Mouse (Mus musculus) midbrain, postnatal 0 days (tissue): ENCODE results near the gene Rbm20. TPM values are rescaled to one million over a fixed set of nuclear protein-coding genes. Genes with fewer than 3 reads are reported as not detected.

ENCODE experiments used
- ATAC-seq: fragments of 200-750 bp; cut with Nextera tagmentation; 2 replicates; pipeline ENCODE4 v1.8.0; 2017; ENCODE audit warnings: moderate number of reproducible peaks, mild to moderate bottlenecking, moderate TSS enrichment, moderate library complexity; ENCODE audit not compliant: low FRiP score
- DNase-seq: peaks from one replicate; pipeline ENCODE4 v3.0.0-alpha.2; 2015; ENCODE audit warnings: low spot score
- H3K27ac ChIP-seq: fragments of 300-500 bp; sonication (generic); 2 replicates; pipeline ENCODE4 v1.5.1; 2014; ENCODE audit warnings: low read depth, mild to moderate bottlenecking, low read length, mixed read lengths
- H3K27me3 ChIP-seq: fragments of 300-500 bp; sonication (generic); 2 replicates; pipeline ENCODE4 v1.6.1; 2014; ENCODE audit warnings: low read length, control low read depth, mixed read lengths; ENCODE audit not compliant: insufficient read depth
- H3K36me3 ChIP-seq: fragments of 300-500 bp; sonication (generic); 2 replicates; pipeline ENCODE4 v1.6.1; 2014; ENCODE audit warnings: low read length, control low read depth, mixed read lengths; ENCODE audit not compliant: insufficient read depth
- H3K4me1 ChIP-seq: fragments of 300-500 bp; sonication (generic); 2 replicates; pipeline ENCODE4 v1.6.1; 2014; ENCODE audit warnings: mild to moderate bottlenecking, control low read depth, antibody characterized with exemption, low read length, mixed read lengths; ENCODE audit not compliant: insufficient read depth
- H3K4me2 ChIP-seq: fragments of 300-500 bp; sonication (generic); 2 replicates; pipeline ENCODE4 v1.6.1; 2014; ENCODE audit warnings: low read depth, mild to moderate bottlenecking, low read length, mixed read lengths; ENCODE audit not compliant: poor library complexity, severe bottlenecking
- H3K4me3 ChIP-seq: fragments of 300-500 bp; sonication (generic); 2 replicates; pipeline ENCODE4 v1.5.1; 2014; ENCODE audit warnings: low read depth, mild to moderate bottlenecking, low read length, moderate library complexity
- H3K9ac ChIP-seq: fragments of 300-500 bp; sonication (generic); replicated peaks from 2 replicates; pipeline ENCODE4 v1.6.1; 2014; ENCODE audit warnings: mild to moderate bottlenecking, low read length, moderate library complexity, mixed read lengths; ENCODE audit not compliant: poor library complexity, severe bottlenecking
- H3K9me3 ChIP-seq: fragments of 300-500 bp; sonication (generic); 2 replicates; pipeline ENCODE4 v1.6.1; 2016; ENCODE audit warnings: low read length, control low read depth
- CTCF ChIP-seq: IDR thresholded peaks from 2 replicates; pipeline ENCODE4 v1.5.1; 2016; ENCODE audit warnings: antibody characterized with exemption, mild to moderate bottlenecking
- WGBS: fragments of 180-500 bp; shearing (Covaris S2); extraction: QIAGEN DNeasy Blood & Tissue Kit; methylation state at CpG from one replicate; pipeline ENCODE4 v1.1.7; 2014; 5-methylcytosine and 5-hydroxymethylcytosine counted together
- polyA plus RNA-seq: library from polyadenylated mRNA; unstranded; fragments of >200 nt; fragmentation: Nextera tagmentation; extraction: Ambion mirVana; gene quantifications from 2 replicates; pipeline ENCODE4 v1.2.1, GENCODE M21; 2015
- total RNA-seq: library from RNA; depleted of rRNA; stranded (reverse); fragments of >200 nt; gene quantifications from 2 replicates; pipeline ENCODE4 v1.2.3, GENCODE M21; 2014

Gene Rbm20
- total and polyA plus RNA-seq, 2 experiments from 2014 or later: 0.75 to 2.0 TPM

GRCm38 (mm10) chr19:53727886-53728669, 51.0 kb downstream of the Rbm20 start:
- DNase-seq (no peak), ATAC-seq (no peak)
- Histone ChIP-seq H3K4me2 (no peak overlapping the region), H3K4me3 (no peak overlapping the region), H3K9ac (no peak overlapping the region), H3K9me3 (no peaks in the 10 kb centered on the region), H3K4me1 (no peaks in the 10 kb centered on the region), H3K27me3 (no peaks in the 10 kb centered on the region), H3K36me3 (no peaks in the 10 kb centered on the region), H3K27ac (no peak overlapping the region)
- WGBS: 83% methylated on average over 9 of the region's 9 CpGs
- TF ChIP-seq CTCF: peak; percentile 54

- ATAC-seq (no peak), DNase-seq (no peak)
- 74% methylated on average over 10 of the region's 10 CpGs for WGBS
- Histone ChIP-seq H3K27ac (no peak overlapping the region), H3K9me3 (no peaks in the 10 kb centered on the region), H3K27me3 (no peaks in the 10 kb centered on the region), H3K36me3 (no peaks in the 10 kb centered on the region), H3K4me3 (no peak overlapping the region), H3K4me1 (no peaks in the 10 kb centered on the region), H3K4me2 (no peak overlapping the region), H3K9ac (no peak overlapping the region)
- TF ChIP-seq CTCF: no peak
These were observed 52.8 kb downstream of the Rbm20 start for GRCm38 (mm10) chr19:53729919-53730318.

- H3K4me2 ChIP-seq: no peak overlapping the region
- no peak for TF ChIP-seq CTCF
- H3K9me3 ChIP-seq: no peaks in the 10 kb centered on the region
- WGBS: 53% methylated on average over 8 of the region's 8 CpGs
- H3K4me1 ChIP-seq: no peaks in the 10 kb centered on the region
- ATAC-seq (no peak), DNase-seq (no peak)
- no peaks in the 10 kb centered on the region for H3K27me3 ChIP-seq
- no peak overlapping the region for H3K9ac ChIP-seq
- H3K4me3 ChIP-seq: no peak overlapping the region
- no peaks in the 10 kb centered on the region for H3K36me3 ChIP-seq
- no peak overlapping the region for H3K27ac ChIP-seq
These were observed 54.7 kb downstream of the Rbm20 start for GRCm38 (mm10) chr19:53731761-53732201.

GRCm38 (mm10) chr19:53734845-53735244, 57.7 kb downstream of the Rbm20 start:
- peak; percentile 54 for TF ChIP-seq CTCF
- Histone ChIP-seq H3K4me3 (no peak overlapping the region), H3K9ac (no peak overlapping the region), H3K4me2 (no peak overlapping the region), H3K9me3 (no peaks in the 10 kb centered on the region), H3K27ac (no peak overlapping the region), H3K36me3 (no peaks in the 10 kb centered on the region), H3K27me3 (no peaks in the 10 kb centered on the region), H3K4me1 (no peaks in the 10 kb centered on the region)
- 56% methylated on average over 5 of the region's 5 CpGs for WGBS
- DNase-seq (no peak), ATAC-seq (no peak)

GRCm38 (mm10) chr19:53738701-53739131, 61.6 kb downstream of the Rbm20 start:
- WGBS: 76% methylated on average over 6 of the region's 6 CpGs
- ATAC-seq (no peak), DNase-seq (no peak)

GRCm38 (mm10) chr19:53739570-53740266, 62.6 kb downstream of the Rbm20 start:
- TF ChIP-seq CTCF: no peak
- 61% methylated on average over 8 of the region's 8 CpGs for WGBS
- H3K4me1 ChIP-seq: no peaks in the 10 kb centered on the region
- no peak for ATAC-seq
- no peak overlapping the region for H3K9ac ChIP-seq
- no peaks in the 10 kb centered on the region for H3K27me3 ChIP-seq
- no peak overlapping the region for H3K4me3 ChIP-seq
- H3K4me2 ChIP-seq: no peak overlapping the region
- no peak overlapping the region for H3K27ac ChIP-seq
- no peak for DNase-seq
- no peaks in the 10 kb centered on the region for H3K36me3 ChIP-seq
- no peaks in the 10 kb centered on the region for H3K9me3 ChIP-seq

More at GRCm38 (mm10) chr19:53738701-53739131, 61.6 kb downstream of the Rbm20 start:
- no peak overlapping the region for H3K9ac ChIP-seq
- H3K9me3 ChIP-seq: no peaks in the 10 kb centered on the region
- H3K27ac ChIP-seq: no peak overlapping the region
- no peak for TF ChIP-seq CTCF
- H3K4me3 ChIP-seq: no peak overlapping the region
- H3K4me1 ChIP-seq: no peaks in the 10 kb centered on the region
- H3K27me3 ChIP-seq: no peaks in the 10 kb centered on the region
- H3K4me2 ChIP-seq: no peak overlapping the region
- no peaks in the 10 kb centered on the region for H3K36me3 ChIP-seq
